Mouse (Mus musculus) right cerebral cortex, postnatal 4 days (tissue): Measurements from ENCODE around the gene Celsr1.

Experiments
- DNase-seq: peaks from one replicate; pipeline ENCODE4 v3.0.0-alpha.2; 2022

The Celsr1 gene

DNA sequence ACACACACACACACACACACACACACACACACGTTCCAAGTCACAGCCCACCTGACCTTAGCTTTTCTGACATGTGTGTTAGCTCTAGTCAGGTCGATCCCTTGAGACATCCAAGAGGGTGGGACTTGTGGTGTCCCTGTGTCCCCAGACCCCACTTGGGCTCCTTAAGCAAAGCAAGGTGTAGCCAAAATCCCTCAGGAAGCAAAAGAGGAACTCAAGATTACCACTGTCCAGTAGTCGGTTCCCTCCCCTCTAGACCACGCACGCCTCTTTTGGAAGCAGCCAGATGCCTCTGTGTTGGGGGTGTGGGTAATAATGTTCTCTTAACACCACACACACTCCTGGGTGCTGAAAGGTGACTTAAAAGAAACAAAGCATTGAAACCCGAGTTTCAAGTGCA lies 80.1 kb downstream of the Celsr1 start:
- DNase-seq = no peak

DNA sequence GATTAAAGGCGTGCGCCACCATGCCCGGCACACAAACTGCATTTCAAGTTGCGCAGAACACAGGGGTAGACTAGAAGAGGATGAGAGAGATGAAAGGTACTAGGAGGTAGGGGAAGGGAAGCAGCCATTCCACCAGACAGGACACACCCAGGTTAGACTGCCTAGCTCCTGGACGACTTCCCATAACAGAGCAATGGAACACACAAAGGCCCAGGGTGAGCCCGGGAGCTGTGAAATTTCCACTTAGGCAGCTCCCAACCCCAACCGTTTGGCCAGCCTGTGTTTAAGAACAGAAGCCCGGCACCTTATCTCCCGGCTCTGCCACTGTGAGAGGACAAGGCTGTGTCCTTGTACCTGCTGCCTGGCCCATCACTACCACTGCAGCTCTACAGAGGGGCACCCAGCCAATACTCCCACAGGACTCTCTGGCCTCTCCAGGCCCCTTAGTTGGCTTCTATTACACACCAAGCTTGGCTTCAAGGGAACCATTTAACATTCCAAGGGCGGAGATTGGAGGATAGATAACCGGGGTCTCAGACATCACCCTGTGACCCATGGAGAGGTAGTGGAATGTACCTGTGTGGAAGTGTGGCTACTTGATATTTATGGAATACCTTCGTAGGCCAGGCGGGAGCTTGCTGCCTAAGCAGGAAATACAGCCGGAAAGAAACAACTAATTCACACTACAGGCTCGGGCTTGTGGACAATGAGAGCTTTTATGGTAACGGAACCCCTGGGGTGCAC lies 84.0 kb downstream of the Celsr1 start:
- no peak for DNase-seq

- no peak for DNase-seq
These were observed 85.6 kb downstream of the Celsr1 start for GRCm38 (mm10) chr15:85947967-85948366.

- DNase-seq = peak; percentile 16
These were observed 86.0 kb downstream of the Celsr1 start for GRCm38 (mm10) chr15:85947541-85947940.

- no peak for DNase-seq
These were observed 97.9 kb downstream of the Celsr1 start for GRCm38 (mm10) chr15:85935627-85936049.

GRCm38 (mm10) chr15:85928161-85928560 lies 105.4 kb downstream of the Celsr1 start:
- DNase-seq = no peak

GRCm38 (mm10) chr15:85921855-85922254 lies 111.7 kb downstream of the Celsr1 start:
- DNase-seq = no peak

- no peak for DNase-seq
These were observed 113.7 kb downstream of the Celsr1 start for GRCm38 (mm10) chr15:85919892-85920248.

DNA sequence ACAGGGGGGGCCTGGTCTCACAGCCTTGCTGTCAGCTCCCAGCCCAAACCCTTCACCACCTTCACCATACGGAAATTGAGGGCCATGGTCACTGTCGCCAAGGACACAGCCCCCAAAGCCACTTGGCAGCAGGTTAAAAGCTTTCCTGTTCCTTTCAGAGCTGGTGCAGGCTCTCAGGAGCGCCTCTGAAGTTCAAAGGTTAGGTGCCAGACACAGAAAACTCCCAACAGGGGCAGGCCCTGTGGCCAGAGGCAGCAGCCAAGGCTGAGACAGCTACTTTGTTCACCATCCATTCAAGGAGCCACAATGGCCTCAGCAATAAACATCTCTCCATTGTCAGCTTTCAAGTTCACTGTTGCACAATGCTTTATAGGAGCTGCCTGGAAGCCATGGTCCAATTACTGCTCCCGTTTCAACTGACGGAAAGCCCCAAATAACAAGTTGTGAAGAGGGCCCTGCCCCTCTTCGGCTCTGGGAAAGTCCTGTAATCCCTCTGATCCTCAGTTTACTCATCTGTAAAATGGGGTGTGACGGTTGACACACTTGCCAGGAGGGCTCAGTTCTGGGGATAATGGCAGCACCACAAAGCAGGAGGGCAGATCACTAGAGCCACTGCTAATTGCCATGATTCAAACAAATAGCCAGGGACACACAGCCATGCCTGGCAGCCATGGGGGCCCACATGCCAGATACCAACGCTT lies 114.2 kb downstream of the Celsr1 start:
- DNase-seq = no peak

GRCm38 (mm10) chr15:85913605-85914004 lies 120.0 kb downstream of the Celsr1 start:
- peak; percentile 91 for DNase-seq

DNA sequence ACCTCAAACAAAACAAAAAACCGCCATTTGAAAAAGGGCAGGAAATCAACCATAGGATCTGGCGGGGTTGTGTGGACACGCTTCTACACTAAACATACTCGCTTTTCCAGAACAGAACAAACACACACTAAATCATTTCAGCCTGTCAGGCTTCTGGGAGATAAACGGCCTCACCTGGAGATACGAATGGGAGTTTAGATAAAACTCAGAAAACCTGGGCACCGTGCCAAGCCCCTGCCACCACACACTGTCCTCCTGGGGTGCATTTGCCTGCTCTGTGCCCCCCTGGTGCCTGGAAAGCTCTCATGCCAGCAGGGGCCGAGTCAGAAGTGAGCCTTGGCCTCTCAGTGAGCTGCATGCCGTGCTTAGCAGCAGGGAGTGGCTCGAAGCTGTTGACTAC lies 123.6 kb downstream of the Celsr1 start:
- no peak for DNase-seq

- DNase-seq = no peak
These were observed 124.1 kb downstream of the Celsr1 start for GRCm38 (mm10) chr15:85909492-85909829.

- no peak for DNase-seq
These were observed 124.7 kb downstream of the Celsr1 start for GRCm38 (mm10) chr15:85908660-85909491.

DNA sequence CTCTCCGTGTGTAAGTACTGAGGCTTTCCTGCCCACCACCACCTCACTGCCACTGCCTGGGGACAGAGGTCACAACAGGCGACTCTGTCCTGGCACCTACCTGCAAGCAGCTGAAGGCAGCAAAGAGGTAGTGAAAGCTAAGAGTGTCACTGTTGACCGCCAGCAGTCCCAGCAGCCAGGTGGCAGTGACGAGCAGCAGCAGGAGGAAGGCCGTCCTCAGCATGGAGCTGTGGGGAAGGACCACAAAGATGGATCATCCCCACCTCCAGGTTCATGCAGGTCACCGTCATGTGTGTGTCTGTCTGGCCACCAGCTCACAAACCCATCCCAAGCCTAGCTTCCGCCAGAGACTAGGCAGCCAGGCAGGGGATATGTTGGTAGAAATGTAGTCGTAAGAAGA lies 129.8 kb downstream of the Celsr1 start:
- DNase-seq = no peak

GRCm38 (mm10) chr15:85902505-85902904 lies 131.1 kb downstream of the Celsr1 start:
- DNase-seq = no peak

- no peak for DNase-seq
These were observed 132.8 kb downstream of the Celsr1 start for GRCm38 (mm10) chr15:85900801-85901200.

DNA sequence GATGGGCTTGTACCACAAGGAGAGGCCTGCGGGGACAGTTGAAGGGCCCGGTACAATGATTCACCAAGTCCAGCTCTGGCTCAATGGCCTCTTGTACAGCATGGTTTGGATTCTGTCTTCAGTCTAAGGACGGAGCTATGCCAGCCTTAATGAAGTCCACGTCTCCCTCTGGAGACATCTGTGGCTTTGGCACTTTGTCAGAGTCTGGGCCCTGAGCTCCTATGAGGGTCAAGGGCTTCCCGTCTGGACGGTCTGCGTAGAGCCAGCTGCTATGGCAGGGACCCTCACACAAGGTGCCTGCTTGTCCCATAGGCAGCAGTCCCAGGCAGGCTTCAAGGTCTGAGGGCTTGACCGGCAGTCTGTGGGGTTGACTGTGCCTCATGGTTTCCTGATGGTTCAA lies 133.3 kb downstream of the Celsr1 start:
- DNase-seq = no peak

- DNase-seq = no peak
These were observed 134.2 kb downstream of the Celsr1 start for GRCm38 (mm10) chr15:85899396-85899795.

DNA sequence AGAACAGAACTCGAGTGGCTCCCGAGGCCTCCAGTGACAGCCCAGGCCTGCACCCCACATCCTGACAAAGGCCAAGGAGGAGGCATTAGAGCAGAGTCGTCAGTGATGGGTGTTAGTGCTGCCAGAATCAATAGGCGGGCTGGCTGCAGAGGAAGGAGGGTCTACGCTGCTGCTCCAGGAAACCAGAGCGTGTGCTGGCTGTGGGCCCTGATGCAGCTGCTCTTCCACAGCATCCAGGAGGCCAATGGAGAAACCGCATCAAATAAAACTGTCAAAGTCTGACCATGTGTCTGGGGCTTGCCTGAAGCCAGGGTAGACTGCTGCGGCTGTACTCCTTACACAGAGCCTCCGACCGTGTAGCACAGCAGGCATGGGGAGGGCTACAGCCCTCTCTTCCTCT lies 136.5 kb downstream of the Celsr1 start:
- no peak for DNase-seq

DNA sequence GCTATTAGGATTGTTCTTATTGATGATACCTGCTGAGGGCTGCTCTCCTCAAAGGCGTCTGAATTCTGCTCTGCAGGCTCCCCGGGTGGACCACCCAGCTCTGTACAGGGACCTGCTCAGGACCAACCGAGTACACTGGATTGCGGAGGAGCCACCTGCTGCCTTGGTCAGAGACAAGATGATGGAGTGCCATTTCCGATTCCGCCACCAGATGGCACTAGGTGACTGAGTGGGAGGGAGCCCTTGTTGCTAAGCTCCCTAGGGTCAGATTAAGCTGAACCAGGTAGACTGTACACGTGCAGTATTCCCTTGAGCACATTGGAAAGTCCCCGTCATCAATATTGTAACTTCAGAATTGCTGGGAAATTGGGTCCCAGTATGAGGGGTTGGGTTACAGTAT lies 137.3 kb downstream of the Celsr1 start:
- peak; percentile 96 for DNase-seq

GRCm38 (mm10) chr15:85893871-85894270 lies 139.7 kb downstream of the Celsr1 start:
- no peak for DNase-seq

DNA sequence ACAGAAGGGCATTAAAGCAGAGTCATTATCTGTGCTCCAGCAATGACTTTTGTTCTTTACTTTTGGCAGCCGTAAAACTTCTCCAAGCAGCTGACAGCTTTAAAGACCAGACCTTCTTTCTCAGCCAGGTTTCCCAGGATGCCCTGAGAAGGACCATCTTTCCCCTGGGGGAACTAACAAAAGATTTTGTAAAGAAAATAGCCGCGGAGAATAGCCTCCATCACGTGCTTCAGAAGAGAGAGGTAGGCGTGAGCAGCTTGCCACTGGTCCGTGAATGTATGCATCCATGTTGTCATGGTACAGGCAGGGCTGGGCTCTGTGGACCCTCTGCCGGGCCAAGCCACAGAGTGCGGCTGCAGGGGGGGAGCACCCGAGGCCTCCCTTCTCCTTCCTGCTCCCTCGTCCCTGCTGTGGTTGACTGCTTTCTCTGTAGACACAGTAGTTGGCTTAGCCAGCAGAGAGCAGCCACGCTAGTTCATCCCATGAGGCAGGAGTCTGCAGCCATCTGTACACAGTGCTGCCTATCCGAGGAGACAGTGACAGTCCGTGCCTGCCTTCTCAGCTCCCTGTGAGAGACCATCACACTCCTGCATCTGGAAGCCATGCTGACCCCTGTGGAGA lies 141.0 kb downstream of the Celsr1 start:
- no peak for DNase-seq

DNA sequence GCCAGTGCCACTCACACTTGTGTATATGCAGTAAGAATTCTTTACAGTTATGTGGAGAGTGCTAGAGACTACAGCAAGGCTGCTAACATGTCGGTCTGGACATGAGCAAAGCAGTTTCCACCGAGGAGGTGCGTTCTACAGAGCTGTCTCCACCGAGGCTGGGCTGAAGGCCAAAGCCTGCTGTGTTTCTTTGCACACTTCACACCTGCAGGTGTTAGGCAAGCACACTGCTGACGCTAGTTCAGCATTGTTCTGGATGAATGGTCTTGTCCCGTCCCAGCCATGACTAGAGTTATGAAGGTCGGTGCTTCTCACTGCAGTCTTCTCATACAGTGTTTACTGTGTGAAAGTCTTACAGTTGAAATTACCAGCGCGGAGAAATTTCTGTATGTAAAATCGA lies 141.6 kb downstream of the Celsr1 start:
- DNase-seq = no peak
